Mouse (Mus musculus): ENCODE results near the gene C1qtnf9. TPM values are rescaled to one million over a fixed set of nuclear protein-coding genes. Genes with fewer than 3 reads are reported as not detected.

The C1qtnf9 gene
- 0.91 and 1.1 TPM in 2 replicates for polyA plus RNA-seq (2012; rRNA removed)

GRCm38 (mm10) chr14:60767884-60768283 lies at the start of gene C1qtnf9:
Gene C1qtnf9 (plus strand): TSS chr14:60768134.
- H3K27ac ChIP-seq (ENCODE audit: control insufficient read depth, insufficient read depth, low read depth, low read length) = no peak within 1 kb of the TSS
- no peak for TF ChIP-seq CTCF (IDR thresholded peaks at IDR 0.05; ENCODE audit: control insufficient read depth, insufficient read depth, insufficient replicate concordance, low read depth, low read length)
- no peak for TF ChIP-seq POLR2A (IDR thresholded peaks at IDR 0.05; ENCODE audit: control insufficient read depth, low read depth, low read length)
- no peak within 1 kb of the TSS for H3K4me3 ChIP-seq (ENCODE audit: control insufficient read depth, low read depth, low read length)
- H3K27me3 ChIP-seq (ENCODE audit: control insufficient read depth, insufficient read depth, low read length) = no peaks in the 10 kb centered on the region
- H3K4me1 ChIP-seq (ENCODE audit: control insufficient read depth, insufficient read depth, low read length) = no peaks in the 10 kb centered on the region; the same call in 1 of the 2 replicates
- no peaks in the 10 kb centered on the region for H3K36me3 ChIP-seq (ENCODE audit: control insufficient read depth, insufficient read depth, low read length)

GRCm38 (mm10) chr14:60721304-60721703 lies 46.6 kb upstream of the C1qtnf9 start:
- H3K36me3 ChIP-seq (ENCODE audit: control insufficient read depth, insufficient read depth, low read length) = no peaks in the 10 kb centered on the region

GRCm38 (mm10) chr14:60721938-60722337 lies 46.0 kb upstream of the C1qtnf9 start:
- no peaks in the 10 kb centered on the region for H3K36me3 ChIP-seq (ENCODE audit: control insufficient read depth, insufficient read depth, low read length)

More at GRCm38 (mm10) chr14:60721304-60721703, 46.6 kb upstream of the C1qtnf9 start:
- Histone ChIP-seq H3K27ac (ENCODE audit: control insufficient read depth, insufficient read depth, low read depth, low read length) (no peak overlapping the region), H3K27me3 (ENCODE audit: control insufficient read depth, insufficient read depth, low read length) (no peaks in the 10 kb centered on the region), H3K4me1 (ENCODE audit: control insufficient read depth, insufficient read depth, low read length) (no peaks in the 10 kb centered on the region), H3K4me3 (ENCODE audit: control insufficient read depth, low read depth, low read length) (no peak overlapping the region)
- TF ChIP-seq CTCF (IDR thresholded peaks at IDR 0.05; ENCODE audit: control insufficient read depth, insufficient read depth, insufficient replicate concordance, low read depth, low read length) = no peak
- no peak for TF ChIP-seq POLR2A (IDR thresholded peaks at IDR 0.05; ENCODE audit: control insufficient read depth, low read depth, low read length)

GRCm38 (mm10) chr14:60726091-60726490 lies 41.8 kb upstream of the C1qtnf9 start:
- H3K27me3 ChIP-seq (ENCODE audit: control insufficient read depth, insufficient read depth, low read length) = no peaks in the 10 kb centered on the region
- no peaks in the 10 kb centered on the region; the same call in 1 of the 2 replicates for H3K4me1 ChIP-seq (ENCODE audit: control insufficient read depth, insufficient read depth, low read length)
- no peak overlapping the region for H3K4me3 ChIP-seq (ENCODE audit: control insufficient read depth, low read depth, low read length)
- TF ChIP-seq POLR2A (IDR thresholded peaks at IDR 0.05; ENCODE audit: control insufficient read depth, low read depth, low read length) = no peak
- no peak for TF ChIP-seq CTCF (IDR thresholded peaks at IDR 0.05; ENCODE audit: control insufficient read depth, insufficient read depth, insufficient replicate concordance, low read depth, low read length)
- no peaks in the 10 kb centered on the region for H3K36me3 ChIP-seq (ENCODE audit: control insufficient read depth, insufficient read depth, low read length)
- H3K27ac ChIP-seq (ENCODE audit: control insufficient read depth, insufficient read depth, low read depth, low read length) = no peak overlapping the region

More at GRCm38 (mm10) chr14:60721938-60722337, 46.0 kb upstream of the C1qtnf9 start:
- no peaks in the 10 kb centered on the region; the same call in 1 of the 2 replicates for H3K4me1 ChIP-seq (ENCODE audit: control insufficient read depth, insufficient read depth, low read length)
- no peak overlapping the region for H3K27ac ChIP-seq (ENCODE audit: control insufficient read depth, insufficient read depth, low read depth, low read length)
- H3K27me3 ChIP-seq (ENCODE audit: control insufficient read depth, insufficient read depth, low read length) = no peaks in the 10 kb centered on the region
- TF ChIP-seq CTCF (IDR thresholded peaks at IDR 0.05; ENCODE audit: control insufficient read depth, insufficient read depth, insufficient replicate concordance, low read depth, low read length) (no peak), POLR2A (IDR thresholded peaks at IDR 0.05; ENCODE audit: control insufficient read depth, low read depth, low read length) (no peak)
- no peak overlapping the region for H3K4me3 ChIP-seq (ENCODE audit: control insufficient read depth, low read depth, low read length)

- Histone ChIP-seq H3K4me3 (ENCODE audit: control insufficient read depth, low read depth, low read length) (no peak overlapping the region), H3K27me3 (ENCODE audit: control insufficient read depth, insufficient read depth, low read length) (no peaks in the 10 kb centered on the region), H3K4me1 (ENCODE audit: control insufficient read depth, insufficient read depth, low read length) (no peaks in the 10 kb centered on the region; the same call in 1 of the 2 replicates), H3K36me3 (ENCODE audit: control insufficient read depth, insufficient read depth, low read length) (no peaks in the 10 kb centered on the region), H3K27ac (ENCODE audit: control insufficient read depth, insufficient read depth, low read depth, low read length) (peak overlapping the region; percentile 5)
- TF ChIP-seq POLR2A (IDR thresholded peaks at IDR 0.05; ENCODE audit: control insufficient read depth, low read depth, low read length) (no peak), CTCF (IDR thresholded peaks at IDR 0.05; ENCODE audit: control insufficient read depth, insufficient read depth, insufficient replicate concordance, low read depth, low read length) (no peak; the same call in 1 of the 2 replicates)
These were observed 40.8 kb upstream of the C1qtnf9 start for GRCm38 (mm10) chr14:60727130-60727529.

- TF ChIP-seq POLR2A (IDR thresholded peaks at IDR 0.05; ENCODE audit: control insufficient read depth, low read depth, low read length) (no peak), CTCF (IDR thresholded peaks at IDR 0.05; ENCODE audit: control insufficient read depth, insufficient read depth, insufficient replicate concordance, low read depth, low read length) (no peak)
- H3K27me3 ChIP-seq (ENCODE audit: control insufficient read depth, insufficient read depth, low read length) = no peaks in the 10 kb centered on the region
- H3K27ac ChIP-seq (ENCODE audit: control insufficient read depth, insufficient read depth, low read depth, low read length) = no peak overlapping the region
- no peaks in the 10 kb centered on the region for H3K4me1 ChIP-seq (ENCODE audit: control insufficient read depth, insufficient read depth, low read length)
- no peaks in the 10 kb centered on the region for H3K36me3 ChIP-seq (ENCODE audit: control insufficient read depth, insufficient read depth, low read length)
- H3K4me3 ChIP-seq (ENCODE audit: control insufficient read depth, low read depth, low read length) = no peak overlapping the region
These were observed 35.9 kb upstream of the C1qtnf9 start for GRCm38 (mm10) chr14:60732081-60732480.

- no peak overlapping the region for H3K27ac ChIP-seq (ENCODE audit: control insufficient read depth, insufficient read depth, low read depth, low read length)
- peaks cover 2% of the 10 kb centered on the region for H3K4me1 ChIP-seq (ENCODE audit: control insufficient read depth, insufficient read depth, low read length)
- TF ChIP-seq CTCF (IDR thresholded peaks at IDR 0.05; ENCODE audit: control insufficient read depth, insufficient read depth, insufficient replicate concordance, low read depth, low read length) (no peak), POLR2A (IDR thresholded peaks at IDR 0.05; ENCODE audit: control insufficient read depth, low read depth, low read length) (no peak)
- H3K4me3 ChIP-seq (ENCODE audit: control insufficient read depth, low read depth, low read length) = peak overlapping the region; percentile 33
- H3K36me3 ChIP-seq (ENCODE audit: control insufficient read depth, insufficient read depth, low read length) = no peaks in the 10 kb centered on the region
- no peaks in the 10 kb centered on the region for H3K27me3 ChIP-seq (ENCODE audit: control insufficient read depth, insufficient read depth, low read length)
These were observed 35.1 kb upstream of the C1qtnf9 start for GRCm38 (mm10) chr14:60732787-60733186.
